Mouse (Mus musculus) adrenal gland, adult 2 months (tissue): ENCODE results near the gene Prrc2b. TPM values are rescaled to one million over a fixed set of nuclear protein-coding genes. Genes with fewer than 3 reads are reported as not detected.

Experiments used
- DNase-seq: peaks from one replicate; pipeline ENCODE4 v3.0.0; 2021
- polyA plus RNA-seq: library from polyadenylated mRNA; depleted of rRNA; stranded (reverse); fragments of >200 nt; gene quantifications from 2 replicates; pipeline ENCODE4 v1.2.3, GENCODE M21; 2012
- total RNA-seq, 2 experiments: library from RNA; stranded (reverse); gene quantifications; 2 replicates each; pipeline ENCODE4 v1.2.3; 2021

The Prrc2b gene
- total and polyA plus RNA-seq, 3 experiments: 82.7 to 104 (median 93.5) TPM

DNA sequence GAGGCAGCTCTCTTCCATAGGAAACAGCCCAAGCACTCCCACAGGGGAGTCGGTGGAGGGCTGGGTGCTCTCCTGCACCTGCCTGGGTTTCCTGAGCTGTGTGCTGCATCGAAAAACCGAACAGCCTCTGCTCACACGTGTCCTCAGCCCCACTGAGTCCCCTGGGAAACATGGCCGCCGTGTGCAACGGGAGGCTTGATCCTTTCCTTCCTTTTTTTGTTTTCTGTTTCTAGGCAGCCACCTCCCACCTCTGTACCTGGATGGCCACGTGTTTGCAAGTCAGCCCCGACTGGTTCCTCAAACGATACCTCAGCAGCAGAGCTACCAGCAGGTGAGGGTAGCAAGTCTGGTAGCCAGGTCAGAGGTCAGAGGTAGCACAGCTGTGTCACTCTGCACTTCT is 71.2 kb downstream of the Prrc2b start:
- no peak for DNase-seq

GRCm38 (mm10) chr2:32235433-32235832 is 84.6 kb downstream of the Prrc2b start:
- DNase-seq: no peak

DNA sequence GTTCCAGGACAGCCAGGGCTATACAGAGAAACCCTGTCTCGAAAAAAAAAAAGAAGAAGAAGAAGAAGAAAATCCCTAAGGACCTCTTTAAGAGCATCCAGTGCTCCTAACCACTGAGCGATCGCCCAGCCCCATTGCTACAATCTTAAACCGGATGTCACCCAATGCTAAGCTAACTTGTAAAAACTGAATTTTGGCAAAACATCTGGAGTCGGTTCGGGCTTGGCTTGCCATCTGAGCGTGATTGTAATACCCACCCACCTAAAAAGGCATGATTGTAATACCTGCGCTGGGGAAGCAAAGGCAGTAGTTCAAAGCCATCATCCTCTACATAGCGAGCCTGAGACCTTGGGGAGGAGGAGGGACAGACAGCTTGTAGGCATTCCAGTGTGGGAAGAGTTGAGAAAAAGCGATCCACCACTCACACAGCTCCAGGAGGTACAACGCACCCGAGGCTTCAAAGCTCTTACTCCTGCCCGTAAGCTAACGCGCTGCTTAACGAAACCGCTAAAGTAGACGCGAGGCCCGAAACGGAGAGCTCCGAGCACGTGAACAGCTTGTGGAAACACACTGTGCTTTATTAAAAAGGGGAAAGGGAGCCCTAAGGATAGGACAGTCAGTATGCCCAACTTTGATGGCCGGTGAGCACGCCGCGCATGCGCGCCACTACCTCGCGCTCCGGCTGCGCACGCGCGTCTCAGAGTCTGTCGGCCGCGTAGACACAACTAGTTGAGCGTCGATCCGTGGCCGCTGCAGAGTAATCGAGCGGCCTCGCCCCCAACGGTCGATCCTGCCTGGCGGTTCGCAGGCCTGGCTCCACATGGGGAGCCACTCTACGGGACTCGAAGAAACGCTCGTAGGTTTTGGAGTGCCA is 85.2 kb downstream of the Prrc2b start, which contains the start of gene Pomt1:
Gene Pomt1, plus strand, starts transcription at position 705 of the 874 bp plus-strand sequence.
- peak; percentile 94 for DNase-seq

DNA sequence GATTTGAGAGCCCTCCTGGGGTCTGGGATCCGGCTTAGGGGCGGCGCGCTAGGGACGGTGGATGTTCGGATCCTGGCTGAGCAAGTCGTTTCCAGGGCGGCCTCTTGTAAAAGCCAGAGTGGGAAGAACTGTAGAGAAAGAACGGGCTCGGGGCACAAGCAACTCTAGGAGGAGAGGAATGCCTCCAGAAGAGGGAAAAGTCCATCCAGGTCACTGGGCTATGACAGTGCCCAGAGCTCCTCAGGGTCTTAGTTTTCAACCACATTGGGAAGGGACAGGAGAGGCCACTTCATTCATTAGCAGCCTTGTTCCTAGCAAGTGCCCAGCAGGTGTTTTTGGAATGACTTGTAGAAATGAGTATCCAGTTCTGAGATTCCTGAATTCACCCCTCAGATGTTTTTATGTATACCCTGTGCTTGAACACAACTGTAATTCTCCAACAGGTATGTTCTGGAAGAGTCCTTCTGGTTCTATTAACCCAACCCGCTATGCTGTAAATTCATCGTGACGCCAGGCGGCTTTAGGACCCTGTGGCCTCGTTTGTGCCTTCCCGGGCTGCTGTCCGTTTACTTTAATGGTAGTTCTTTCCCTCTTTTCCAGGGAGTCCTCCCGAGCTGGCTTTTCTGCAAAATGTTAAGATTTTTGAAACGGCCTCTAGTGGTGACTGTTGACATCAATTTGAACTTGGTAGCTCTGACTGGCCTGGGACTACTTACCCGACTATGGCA is 86.0 kb downstream of the Prrc2b start:
- DNase-seq: peak; percentile 72

- DNase-seq: no peak
These were observed 86.7 kb downstream of the Prrc2b start for GRCm38 (mm10) chr2:32237571-32237970.

DNA sequence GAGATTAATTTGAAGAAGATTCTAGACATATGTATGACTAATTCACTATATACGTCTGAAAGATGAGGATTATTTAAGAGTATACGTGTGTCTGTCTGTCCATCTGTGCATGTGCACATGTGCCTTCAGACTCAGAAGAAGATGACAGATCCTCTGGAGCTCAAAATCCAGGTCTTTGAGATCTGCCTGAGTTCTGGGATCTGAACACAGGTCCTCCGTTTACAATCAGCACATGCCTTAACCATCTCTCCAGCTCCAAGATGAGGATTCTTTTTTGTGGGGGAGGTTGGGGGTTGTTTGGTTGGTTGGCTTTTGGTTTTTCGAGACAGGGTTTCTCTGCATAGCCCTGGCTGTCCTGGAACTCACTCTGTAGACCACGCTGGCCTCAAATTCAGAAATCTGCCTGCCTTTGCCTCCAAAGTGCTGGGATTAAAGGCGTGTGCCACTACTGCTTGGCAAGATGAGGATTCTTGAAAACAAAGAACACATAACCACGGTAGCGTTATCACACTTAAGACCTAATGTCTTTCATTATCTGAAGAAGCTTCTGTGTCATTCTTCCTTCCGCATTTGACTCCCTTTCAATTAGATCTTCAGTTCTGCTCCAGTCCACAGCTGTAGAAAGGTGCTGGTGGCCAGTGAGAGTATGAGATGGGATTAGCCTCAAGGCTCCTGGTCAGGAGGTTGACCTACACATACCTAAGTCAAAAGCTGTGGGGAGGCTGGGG is 88.0 kb downstream of the Prrc2b start:
- DNase-seq: no peak

GRCm38 (mm10) chr2:32240591-32240990 is 89.7 kb downstream of the Prrc2b start:
- DNase-seq: no peak

DNA sequence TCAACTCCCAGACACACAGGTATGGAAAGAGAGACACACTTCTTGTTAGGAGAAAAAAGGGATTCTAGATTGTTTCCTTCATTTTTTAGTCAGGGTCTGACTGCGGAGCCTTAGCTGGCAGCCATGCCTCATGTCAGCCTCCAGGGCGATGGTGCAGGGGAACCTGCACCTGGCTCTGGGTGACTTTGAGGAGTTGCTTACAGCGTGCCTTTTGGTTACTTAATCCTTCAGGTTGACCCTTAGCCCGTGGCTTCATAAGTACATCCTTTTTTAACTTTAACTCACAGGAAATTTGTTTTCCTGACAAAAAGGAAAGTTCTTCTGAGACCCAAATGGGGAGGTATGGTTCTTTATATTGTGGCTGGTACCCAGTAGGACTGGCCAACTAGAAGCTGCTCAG is 92.1 kb downstream of the Prrc2b start:
- DNase-seq: no peak

- DNase-seq: peak; percentile 61
These were observed 95.9 kb downstream of the Prrc2b start for GRCm38 (mm10) chr2:32246741-32247140.

GRCm38 (mm10) chr2:32248377-32249361 is 97.8 kb downstream of the Prrc2b start:
- DNase-seq: peak; percentile 84

DNA sequence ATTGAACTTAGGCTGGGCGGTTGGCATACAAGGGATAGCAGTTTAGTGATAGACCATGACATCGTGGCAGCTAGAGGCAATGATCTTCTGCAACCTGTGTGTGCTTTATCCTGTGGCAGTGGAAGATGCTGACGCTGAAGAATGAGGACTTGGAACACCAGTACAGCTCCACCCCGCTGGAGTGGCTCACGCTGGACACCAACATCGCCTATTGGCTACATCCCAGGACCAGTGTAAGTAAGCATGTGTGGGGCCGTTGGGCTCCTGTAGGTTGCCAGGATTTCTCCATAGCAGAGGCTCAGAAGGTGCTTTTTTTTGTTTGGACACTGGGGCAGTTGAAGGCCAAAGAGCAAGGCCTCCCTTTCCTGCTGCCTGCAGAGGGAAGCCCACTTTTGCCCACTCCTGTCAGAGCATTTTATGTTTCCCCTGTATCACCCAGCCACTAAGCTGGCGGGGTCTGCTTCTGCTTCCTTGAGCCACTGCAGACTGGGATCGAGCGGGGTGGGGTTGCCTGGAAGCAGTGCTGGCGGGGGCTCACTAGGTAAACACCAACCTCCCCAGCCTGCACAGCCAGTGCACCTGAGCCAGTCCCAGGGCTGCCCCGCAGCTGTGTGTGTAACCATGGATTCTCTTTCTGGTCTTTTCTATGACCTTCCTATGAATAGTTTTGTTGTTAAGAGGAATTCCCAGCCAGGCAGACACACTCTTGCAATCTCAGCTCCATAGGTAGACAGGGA is 101.1 kb downstream of the Prrc2b start:
- peak; percentile 54 for DNase-seq

DNA sequence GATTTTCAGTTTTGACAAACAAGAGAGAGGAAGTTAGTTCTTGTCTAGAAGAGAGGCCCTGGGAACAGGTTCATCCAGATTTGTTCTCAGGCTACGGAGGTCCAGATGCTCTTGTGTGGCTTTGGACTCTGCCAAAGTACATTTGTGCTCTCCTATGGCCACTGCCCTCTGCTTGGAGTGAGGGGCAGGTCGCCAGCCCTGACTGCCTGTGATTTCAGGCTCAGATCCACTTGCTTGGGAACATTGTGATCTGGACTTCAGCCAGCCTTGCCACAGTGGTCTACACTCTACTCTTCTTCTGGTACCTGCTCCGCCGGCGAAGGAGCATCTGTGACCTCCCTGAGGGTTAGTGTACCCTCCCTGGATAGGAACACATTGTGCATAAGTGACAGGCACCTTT is 101.8 kb downstream of the Prrc2b start:
- DNase-seq: no peak

- DNase-seq: no peak
These were observed 102.5 kb downstream of the Prrc2b start for GRCm38 (mm10) chr2:32253352-32253751.

DNA sequence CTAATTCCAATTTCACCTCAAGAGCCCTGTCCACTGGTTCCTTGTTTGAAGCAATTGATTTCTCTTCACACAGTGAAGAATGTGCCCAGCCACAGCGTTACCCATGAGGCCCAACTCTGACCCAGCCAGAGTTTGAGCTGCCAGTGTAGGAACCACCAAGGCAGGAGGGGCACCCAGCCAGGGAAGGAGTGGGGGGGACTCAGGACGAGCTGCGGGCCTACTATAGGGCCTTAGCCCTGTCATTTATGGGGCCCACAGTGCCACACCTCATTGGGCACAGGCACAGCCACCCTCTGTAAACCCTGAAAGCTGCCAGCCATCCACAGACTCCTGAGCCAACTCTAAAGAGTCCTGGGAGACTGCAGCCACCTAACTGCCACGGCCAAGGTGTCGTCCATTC is 103.7 kb downstream of the Prrc2b start:
- no peak for DNase-seq

- DNase-seq: no peak
These were observed 105.4 kb downstream of the Prrc2b start for GRCm38 (mm10) chr2:32256273-32256672.

- no peak for DNase-seq
These were observed 108.1 kb downstream of the Prrc2b start for GRCm38 (mm10) chr2:32258887-32259533.

- DNase-seq: peak; percentile 96
These were observed 109.0 kb downstream of the Prrc2b start, which contains the start of gene Uck1 for GRCm38 (mm10) chr2:32259657-32260417. TSS of gene Uck1 (minus strand) at chr2:32260159.

DNA sequence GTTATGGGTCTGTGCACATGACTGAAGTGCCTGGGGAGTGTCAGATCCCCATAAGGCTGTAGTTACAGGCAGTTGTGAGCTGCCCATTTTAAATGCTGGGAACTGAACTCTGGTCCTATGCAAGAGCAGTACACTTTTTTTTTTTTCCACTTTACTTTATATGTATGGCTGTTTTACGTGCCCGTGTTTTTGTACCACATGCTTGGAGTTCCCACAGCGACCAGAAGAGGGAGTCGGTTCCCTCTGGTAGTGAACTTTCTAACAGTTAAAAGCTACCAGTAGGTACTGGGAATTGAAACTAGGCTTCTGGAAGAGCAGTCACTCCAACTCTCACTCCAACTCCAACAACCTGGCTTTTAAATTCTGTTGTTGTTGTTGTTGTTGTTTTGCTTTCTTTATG is 109.8 kb downstream of the Prrc2b start:
- no peak for DNase-seq

DNA sequence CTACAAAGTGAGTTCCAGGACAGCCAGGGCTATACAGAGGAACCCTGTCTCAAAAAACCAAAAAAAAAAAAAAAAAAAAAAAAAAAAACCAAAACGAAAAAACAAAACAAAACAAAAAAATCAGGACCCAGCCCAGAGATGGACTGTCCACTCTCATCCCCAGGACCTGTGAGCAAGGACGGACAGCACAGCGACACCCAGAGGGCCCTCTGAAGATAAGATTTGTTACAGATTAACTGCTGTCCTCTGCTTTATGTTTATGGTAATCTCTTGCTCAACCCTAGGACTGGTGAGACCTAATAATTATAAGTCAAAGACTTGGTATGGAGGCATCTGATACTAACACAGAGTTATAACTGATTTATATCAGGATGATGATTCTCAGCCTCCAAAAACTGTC is 124.9 kb downstream of the Prrc2b start:
- no peak for DNase-seq
